Mouse (Mus musculus): ENCODE data around the gene Uevld. TPM values are rescaled to one million over a fixed set of nuclear protein-coding genes. Genes with fewer than 3 reads are reported as not detected.
"Not testable (repeated sequence)": the region's sequence is repeated elsewhere in the genome, so short reads cannot be mapped to it uniquely, and the experiment has no call there.

The Uevld gene
- total and polyA plus RNA-seq, 2 experiments: 2.7 to 9.8 TPM

DNA sequence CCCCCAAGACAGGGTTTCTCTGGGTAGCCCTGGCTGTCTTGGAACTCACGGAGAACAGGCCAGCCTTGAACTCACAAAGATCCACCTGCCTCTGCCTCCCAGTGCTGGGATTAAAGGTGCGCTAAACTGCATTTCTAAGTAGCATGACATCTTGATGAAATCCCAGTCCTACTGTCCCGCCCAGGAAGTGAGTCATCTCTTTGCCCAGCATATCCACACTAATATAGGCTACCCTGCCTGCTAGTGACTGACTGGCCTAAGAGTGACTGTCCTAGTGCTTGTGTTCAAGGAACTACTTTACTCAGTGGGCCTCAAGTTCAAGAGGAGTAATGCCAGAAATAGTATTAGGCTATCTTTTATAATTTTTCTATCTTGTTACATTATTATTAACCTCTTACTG is 42.0 kb downstream of the Uevld start:
- Histone ChIP-seq H3K79me2 (ENCODE audit: control insufficient read depth, insufficient read depth, low read length) (peaks cover 22% of the 10 kb centered on the region; the same call in 1 of the 2 replicates), H3K4me3 (ENCODE audit: insufficient read depth, low read depth, low read length) (no peak overlapping the region), H3K36me3 (ENCODE audit: control insufficient read depth, insufficient read depth, low read length) (peaks cover 12% of the 10 kb centered on the region), H3K27me3 (ENCODE audit: control insufficient read depth, insufficient read depth, low read length) (no peaks in the 10 kb centered on the region), H3K27ac (replicated peaks; ENCODE audit: insufficient read depth, low read depth, low read length) (no peak overlapping the region), H3K9ac (ENCODE audit: low read depth, low read length) (no peak overlapping the region), H3K4me1 (ENCODE audit: control insufficient read depth, insufficient read depth, low read length) (peaks cover 4% of the 10 kb centered on the region; the same call in 1 of the 2 replicates)
- WGBS: 91% methylated on average over 3 of the region's 3 CpGs
- no peak for TF ChIP-seq POLR2A (IDR thresholded peaks at IDR 0.05; ENCODE audit: extremely low read depth, insufficient read depth, low read length)
- no peak for TF ChIP-seq CTCF (IDR thresholded peaks at IDR 0.05; ENCODE audit: low read depth, low read length)
- DNase-seq (ENCODE audit: extremely low read depth, low read depth, low spot score): no peak

DNA sequence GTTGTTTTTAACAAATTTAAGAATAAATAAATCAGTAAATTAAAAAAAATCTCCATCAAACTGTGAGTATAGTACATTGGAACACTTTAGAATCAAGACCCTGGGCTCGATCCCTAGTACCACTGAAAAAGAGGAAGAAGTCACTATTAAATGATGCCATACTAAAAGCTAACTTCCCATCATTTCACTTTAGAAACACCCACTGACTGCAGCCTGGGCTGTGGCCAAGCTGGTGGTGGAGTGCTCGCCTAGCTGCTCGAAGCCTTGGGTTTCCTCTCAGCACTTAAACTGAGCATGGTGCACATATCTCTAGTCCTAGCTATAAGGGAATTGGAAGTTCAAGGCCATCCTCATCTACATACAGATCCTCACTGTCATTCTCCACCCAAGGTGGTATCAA is 47.1 kb downstream of the Uevld start:
- no peak for DNase-seq (ENCODE audit: extremely low read depth, low read depth, low spot score)
- Histone ChIP-seq H3K4me1 (ENCODE audit: control insufficient read depth, insufficient read depth, low read length) (no peaks in the 10 kb centered on the region), H3K36me3 (ENCODE audit: control insufficient read depth, insufficient read depth, low read length) (peaks cover 51% of the 10 kb centered on the region), H3K27ac (replicated peaks; ENCODE audit: insufficient read depth, low read depth, low read length) (no peak overlapping the region), H3K27me3 (ENCODE audit: control insufficient read depth, insufficient read depth, low read length) (no peaks in the 10 kb centered on the region), H3K4me3 (ENCODE audit: insufficient read depth, low read depth, low read length) (no peak overlapping the region), H3K79me2 (ENCODE audit: control insufficient read depth, insufficient read depth, low read length) (peaks cover 8% of the 10 kb centered on the region), H3K9ac (ENCODE audit: low read depth, low read length) (no peak overlapping the region)
- no peak for TF ChIP-seq POLR2A (IDR thresholded peaks at IDR 0.05; ENCODE audit: extremely low read depth, insufficient read depth, low read length)
- no peak for TF ChIP-seq CTCF (IDR thresholded peaks at IDR 0.05; ENCODE audit: low read depth, low read length)
- WGBS: 86% methylated on average over 3 of the region's 3 CpGs

DNA sequence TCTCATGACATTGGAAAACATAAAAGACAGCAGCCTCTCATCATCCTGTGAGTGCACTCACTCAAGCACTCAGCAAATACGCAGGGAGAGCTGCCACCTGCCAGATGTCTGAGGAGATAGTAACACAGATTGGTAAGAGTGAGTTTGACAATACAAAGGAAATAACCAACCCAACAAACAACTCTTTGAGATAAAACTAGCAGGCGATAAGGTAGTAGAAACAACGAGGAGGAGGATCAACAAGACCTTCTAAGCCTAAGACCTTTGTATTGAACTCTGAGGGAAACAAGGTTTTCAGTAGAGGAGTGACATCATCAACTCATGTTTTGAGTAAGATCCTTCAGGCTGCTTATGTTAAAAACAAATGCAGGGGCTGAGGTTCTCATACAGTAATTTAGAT is 59.0 kb downstream of the Uevld start:
- no peaks in the 10 kb centered on the region for H3K4me1 ChIP-seq (ENCODE audit: control insufficient read depth, insufficient read depth, low read length)
- no peak overlapping the region for H3K4me3 ChIP-seq (ENCODE audit: insufficient read depth, low read depth, low read length)
- no peak for DNase-seq (ENCODE audit: extremely low read depth, low read depth, low spot score)
- WGBS: 76% methylated on average over 3 of the region's 3 CpGs
- peaks cover 62% of the 10 kb centered on the region for H3K36me3 ChIP-seq (ENCODE audit: control insufficient read depth, insufficient read depth, low read length)
- H3K27ac ChIP-seq (replicated peaks; ENCODE audit: insufficient read depth, low read depth, low read length): no peak overlapping the region
- H3K9ac ChIP-seq (ENCODE audit: low read depth, low read length): no peak overlapping the region
- TF ChIP-seq CTCF (IDR thresholded peaks at IDR 0.05; ENCODE audit: low read depth, low read length): no peak
- no peak for TF ChIP-seq POLR2A (IDR thresholded peaks at IDR 0.05; ENCODE audit: extremely low read depth, insufficient read depth, low read length)
- no peaks in the 10 kb centered on the region for H3K27me3 ChIP-seq (ENCODE audit: control insufficient read depth, insufficient read depth, low read length)
- peaks cover 2% of the 10 kb centered on the region; the same call in 1 of the 2 replicates for H3K79me2 ChIP-seq (ENCODE audit: control insufficient read depth, insufficient read depth, low read length)

DNA sequence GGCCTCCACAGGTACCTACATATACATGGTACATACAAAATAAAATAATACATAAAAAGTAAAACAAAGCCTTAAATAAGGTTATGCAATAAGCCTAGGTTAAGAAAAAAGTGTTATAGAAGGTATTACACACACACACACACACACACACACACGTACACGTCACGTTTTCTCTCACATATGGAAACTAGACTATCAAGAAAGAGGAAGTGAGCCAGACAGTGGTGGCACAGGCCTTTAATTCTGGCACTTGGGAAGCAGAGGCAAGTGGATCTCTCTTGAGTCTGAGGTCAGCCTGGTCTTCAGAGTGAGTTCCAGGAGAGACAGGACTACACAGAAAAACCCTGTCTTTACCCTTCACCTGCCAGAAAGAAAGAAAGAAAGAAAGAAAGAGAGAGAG is 62.8 kb downstream of the Uevld start:
- Histone ChIP-seq H3K27me3 (ENCODE audit: control insufficient read depth, insufficient read depth, low read length) (no peaks in the 10 kb centered on the region), H3K4me3 (ENCODE audit: insufficient read depth, low read depth, low read length) (no peak overlapping the region), H3K36me3 (ENCODE audit: control insufficient read depth, insufficient read depth, low read length) (peaks cover 60% of the 10 kb centered on the region), H3K79me2 (ENCODE audit: control insufficient read depth, insufficient read depth, low read length) (peaks cover 2% of the 10 kb centered on the region; the same call in 1 of the 2 replicates), H3K4me1 (ENCODE audit: control insufficient read depth, insufficient read depth, low read length) (no peaks in the 10 kb centered on the region), H3K27ac (replicated peaks; ENCODE audit: insufficient read depth, low read depth, low read length) (no peak overlapping the region), H3K9ac (ENCODE audit: low read depth, low read length) (no peak overlapping the region)
- TF ChIP-seq POLR2A (IDR thresholded peaks at IDR 0.05; ENCODE audit: extremely low read depth, insufficient read depth, low read length): no peak
- no peak for TF ChIP-seq CTCF (IDR thresholded peaks at IDR 0.05; ENCODE audit: low read depth, low read length)
- 84% methylated on average over 3 of the region's 3 CpGs for WGBS
- DNase-seq (ENCODE audit: extremely low read depth, low read depth, low spot score): no peak

DNA sequence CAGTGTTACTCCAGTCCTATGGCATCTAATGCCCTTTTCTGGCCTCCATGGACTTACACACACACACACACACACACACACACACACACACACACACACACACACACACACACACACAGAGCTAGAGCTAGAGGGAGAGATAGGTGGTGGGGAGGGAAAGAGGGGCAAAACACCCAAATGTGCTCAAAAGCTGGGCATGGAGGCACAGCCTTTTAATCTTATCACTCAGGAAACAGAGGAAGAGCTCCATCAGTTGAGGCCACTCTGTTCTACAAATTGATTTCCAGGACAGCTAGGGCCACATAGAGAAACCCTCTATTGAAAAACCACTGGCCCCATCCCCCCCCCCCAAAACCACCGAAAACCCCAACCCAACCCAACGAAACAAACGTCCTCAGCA is 75.0 kb downstream of the Uevld start:
- H3K9ac ChIP-seq (ENCODE audit: low read depth, low read length): no peak overlapping the region
- H3K27ac ChIP-seq (replicated peaks; ENCODE audit: insufficient read depth, low read depth, low read length): no peak overlapping the region
- TF ChIP-seq POLR2A (IDR thresholded peaks at IDR 0.05; ENCODE audit: extremely low read depth, insufficient read depth, low read length): no peak
- TF ChIP-seq CTCF (IDR thresholded peaks at IDR 0.05; ENCODE audit: low read depth, low read length): no peak
- no peak for DNase-seq (ENCODE audit: extremely low read depth, low read depth, low spot score)
- H3K4me1 ChIP-seq (ENCODE audit: control insufficient read depth, insufficient read depth, low read length): peaks cover 1% of the 10 kb centered on the region; the same call in 1 of the 2 replicates
- H3K36me3 ChIP-seq (ENCODE audit: control insufficient read depth, insufficient read depth, low read length): peaks cover 10% of the 10 kb centered on the region
- no peak overlapping the region for H3K4me3 ChIP-seq (ENCODE audit: insufficient read depth, low read depth, low read length)
- no peaks in the 10 kb centered on the region for H3K27me3 ChIP-seq (ENCODE audit: control insufficient read depth, insufficient read depth, low read length)
- 67% methylated on average over 3 of the region's 3 CpGs for WGBS
- no peaks in the 10 kb centered on the region for H3K79me2 ChIP-seq (ENCODE audit: control insufficient read depth, insufficient read depth, low read length)

DNA sequence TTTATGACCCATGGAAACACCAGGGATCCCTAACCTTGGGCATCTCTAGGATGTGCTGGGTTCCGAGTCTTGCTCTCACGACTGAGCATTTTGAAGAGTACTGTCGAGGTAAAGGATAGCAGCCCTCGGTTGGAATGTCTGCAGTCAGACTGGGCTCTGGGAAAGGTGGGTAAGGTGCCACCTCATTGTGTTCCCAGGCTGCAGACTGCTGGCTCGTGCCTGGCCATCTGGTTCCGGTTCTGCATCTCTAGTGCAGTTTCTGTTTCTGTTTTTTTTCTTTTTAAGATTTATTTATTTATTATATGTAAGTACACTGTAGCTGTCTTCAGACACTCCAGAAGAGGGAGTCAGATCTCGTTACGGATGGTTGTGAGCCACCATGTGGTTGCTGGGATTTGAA is 76.4 kb downstream of the Uevld start:
- not testable (repeated sequence) for H3K4me1 ChIP-seq (ENCODE audit: control insufficient read depth, insufficient read depth, low read length); H3K36me3 ChIP-seq (ENCODE audit: control insufficient read depth, insufficient read depth, low read length); H3K9ac ChIP-seq (ENCODE audit: low read depth, low read length); H3K27ac ChIP-seq (replicated peaks; ENCODE audit: insufficient read depth, low read depth, low read length); DNase-seq (ENCODE audit: extremely low read depth, low read depth, low spot score); H3K4me3 ChIP-seq (ENCODE audit: insufficient read depth, low read depth, low read length); H3K79me2 ChIP-seq (ENCODE audit: control insufficient read depth, insufficient read depth, low read length); H3K27me3 ChIP-seq (ENCODE audit: control insufficient read depth, insufficient read depth, low read length)
- WGBS: 80% methylated on average over 8 of the region's 8 CpGs

Measured in liver, adult 2 months (tissue).